Mouse (Mus musculus) heart, postnatal 0 days (tissue): ENCODE measurements around the gene Mok. TPM values are rescaled to one million over a fixed set of nuclear protein-coding genes. Genes with fewer than 3 reads are reported as not detected.

Source experiments
- ATAC-seq: fragments of 200-750 bp; cut with Nextera tagmentation; 2 replicates; pipeline ENCODE4 v1.8.0; 2017; ENCODE audit warnings: low read depth, moderate number of reproducible peaks, moderate library complexity; ENCODE audit not compliant: insufficient read depth
- DNase-seq: peaks from one replicate; pipeline ENCODE4 v3.0.0-alpha.2; 2016; ENCODE audit warnings: low spot score
- H3K27ac ChIP-seq: fragments of 300-500 bp; sonication (generic); 2 replicates; pipeline ENCODE4 v1.5.1; 2014; ENCODE audit warnings: low read depth, mild to moderate bottlenecking
- H3K27me3 ChIP-seq: fragments of 300-500 bp; sonication (generic); 2 replicates; pipeline ENCODE4 v1.6.1; 2014; ENCODE audit warnings: low read length, mixed read lengths; ENCODE audit not compliant: control insufficient read depth, insufficient read depth
- H3K36me3 ChIP-seq: fragments of 300-500 bp; sonication (generic); replicated peaks from 2 replicates; pipeline ENCODE4 v1.6.1; 2014; ENCODE audit warnings: low read length, mixed read lengths; ENCODE audit not compliant: control insufficient read depth, insufficient read depth
- H3K4me1 ChIP-seq: fragments of 300-500 bp; sonication (generic); 2 replicates; pipeline ENCODE4 v1.6.1; 2014; ENCODE audit warnings: antibody characterized with exemption; ENCODE audit not compliant: control insufficient read depth, insufficient read depth
- H3K4me2 ChIP-seq: fragments of 300-500 bp; sonication (generic); 2 replicates; pipeline ENCODE4 v1.6.1; 2014; ENCODE audit warnings: low read depth, mild to moderate bottlenecking, low read length, moderate library complexity
- H3K4me3 ChIP-seq: fragments of 300-500 bp; sonication (generic); 2 replicates; pipeline ENCODE4 v1.5.1; 2014; ENCODE audit warnings: low read depth, low read length
- H3K9ac ChIP-seq: fragments of 300-500 bp; sonication (generic); replicated peaks from 2 replicates; pipeline ENCODE4 v1.6.1; 2014; ENCODE audit warnings: low read depth, low read length, mixed read lengths
- H3K9me3 ChIP-seq: fragments of 300-500 bp; sonication (generic); replicated peaks from 2 replicates; pipeline ENCODE4 v1.6.1; 2016; ENCODE audit warnings: low read length; ENCODE audit not compliant: control insufficient read depth
- CTCF ChIP-seq: IDR thresholded peaks from 2 replicates; pipeline ENCODE4 v1.5.1; 2016; ENCODE audit warnings: antibody characterized with exemption, control low read depth, low read depth
- EP300 ChIP-seq: IDR thresholded peaks from 2 replicates; pipeline ENCODE4 v1.6.1; 2016; ENCODE audit warnings: antibody characterized with exemption, low read depth
- WGBS: fragments of 180-500 bp; shearing (Covaris S2); extraction: QIAGEN DNeasy Blood & Tissue Kit; methylation state at CpG from one replicate; pipeline ENCODE4 v1.1.7; 2014; 5-methylcytosine and 5-hydroxymethylcytosine counted together
- polyA plus RNA-seq: library from polyadenylated mRNA; unstranded; fragments of >200 nt; fragmentation: Nextera tagmentation; extraction: Ambion mirVana; gene quantifications from 2 replicates; pipeline ENCODE4 v1.2.1, GENCODE M21; 2015
- total RNA-seq: library from RNA; depleted of rRNA; stranded (reverse); fragments of >200 nt; gene quantifications from 2 replicates; pipeline ENCODE4 v1.2.3, GENCODE M21; 2014; ENCODE audit warnings: low replicate concordance

The Mok gene
- total and polyA plus RNA-seq, 2 experiments from 2014 or later: 2.2 to 7.4 TPM

DNA sequence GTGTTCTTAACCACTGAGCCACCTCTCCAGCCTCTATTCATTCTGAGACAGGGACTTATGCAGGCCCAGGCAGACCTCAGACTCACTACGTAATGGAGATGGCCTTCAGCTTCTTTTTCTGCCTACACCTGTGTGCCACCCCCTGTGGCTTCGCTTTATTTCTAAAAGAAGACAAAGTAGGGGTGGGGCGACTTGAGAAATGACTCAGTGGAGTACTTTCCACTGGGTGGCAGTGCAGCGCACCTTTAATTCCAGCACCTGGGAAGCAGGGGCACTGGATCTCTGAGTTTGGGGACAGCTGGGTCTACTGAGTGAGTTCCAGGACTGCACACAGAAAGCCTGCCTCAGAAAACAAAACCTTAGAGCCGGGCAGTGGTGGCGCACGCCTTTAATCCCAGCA, 41.6 kb upstream of the Mok start:
- H3K36me3 ChIP-seq: peaks cover 40% of the 10 kb centered on the region
- ATAC-seq (no peak), DNase-seq (no peak)
- no peak overlapping the region for H3K27ac ChIP-seq
- no peaks in the 10 kb centered on the region for H3K27me3 ChIP-seq
- H3K4me2 ChIP-seq: no peak overlapping the region
- no peak overlapping the region for H3K9ac ChIP-seq
- WGBS: 84% methylated on average over 7 of the region's 7 CpGs
- TF ChIP-seq EP300: no peak
- TF ChIP-seq CTCF: no peak
- no peaks in the 10 kb centered on the region for H3K4me1 ChIP-seq
- H3K4me3 ChIP-seq: no peak overlapping the region
- no peaks in the 10 kb centered on the region for H3K9me3 ChIP-seq

DNA sequence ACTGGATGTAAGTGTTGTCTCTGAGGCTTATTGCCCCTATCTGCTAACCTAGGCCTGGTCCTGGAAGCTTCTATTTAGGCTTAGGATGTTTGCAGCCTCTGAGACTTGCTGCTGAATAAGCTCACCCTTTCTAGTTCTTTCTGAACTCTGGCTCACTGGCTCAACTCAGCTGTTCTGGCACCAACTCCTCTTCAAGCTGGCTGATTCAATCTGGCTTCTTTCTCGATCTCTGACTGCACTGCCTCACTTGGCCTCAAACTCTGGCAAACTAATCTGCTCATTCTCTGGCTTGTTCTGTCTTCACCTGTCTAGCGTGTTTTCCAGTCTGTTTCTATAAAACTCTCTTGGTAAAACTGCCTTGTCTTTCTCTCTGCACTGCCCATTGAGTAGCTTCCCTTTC, 34.6 kb upstream of the Mok start:
- H3K36me3 ChIP-seq: peaks cover 84% of the 10 kb centered on the region
- TF ChIP-seq EP300: no peak
- no peak for TF ChIP-seq CTCF
- no peak overlapping the region for H3K4me2 ChIP-seq
- no peaks in the 10 kb centered on the region for H3K27me3 ChIP-seq
- H3K9me3 ChIP-seq: no peaks in the 10 kb centered on the region
- WGBS: 83% methylated on average over 2 of the region's 2 CpGs
- H3K4me1 ChIP-seq: no peaks in the 10 kb centered on the region
- no peak overlapping the region for H3K9ac ChIP-seq
- ATAC-seq: no peak
- no peak overlapping the region for H3K27ac ChIP-seq
- no peak overlapping the region for H3K4me3 ChIP-seq
- DNase-seq: no peak

DNA sequence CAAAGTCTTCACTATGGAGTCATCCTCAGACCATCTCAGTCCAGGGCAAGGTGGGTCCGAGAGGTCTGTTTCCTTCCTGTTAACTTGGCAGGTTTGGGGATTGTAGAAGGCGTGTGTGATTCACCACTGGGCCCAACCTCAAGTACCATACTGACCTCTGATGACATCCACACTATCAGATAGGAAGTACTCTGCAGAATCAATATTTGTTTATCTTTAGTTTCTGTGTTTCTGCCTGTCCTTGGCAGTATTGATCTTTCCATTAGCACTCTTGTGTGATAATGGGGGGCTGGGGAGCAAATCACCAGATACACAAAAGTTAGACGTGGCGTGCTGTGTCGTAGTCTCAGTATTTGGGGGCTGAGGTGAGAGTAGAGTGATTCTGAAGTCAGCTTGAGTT, 30.5 kb upstream of the Mok start:
- Histone ChIP-seq H3K4me1 (no peaks in the 10 kb centered on the region), H3K27ac (no peak overlapping the region), H3K4me3 (no peak overlapping the region), H3K9me3 (no peaks in the 10 kb centered on the region), H3K9ac (no peak overlapping the region), H3K27me3 (no peaks in the 10 kb centered on the region), H3K4me2 (no peak overlapping the region), H3K36me3 (peaks cover 88% of the 10 kb centered on the region)
- TF ChIP-seq EP300 (no peak), CTCF (no peak)
- 88% methylated on average over 5 of the region's 5 CpGs for WGBS
- no peak for DNase-seq
- ATAC-seq: no peak

DNA sequence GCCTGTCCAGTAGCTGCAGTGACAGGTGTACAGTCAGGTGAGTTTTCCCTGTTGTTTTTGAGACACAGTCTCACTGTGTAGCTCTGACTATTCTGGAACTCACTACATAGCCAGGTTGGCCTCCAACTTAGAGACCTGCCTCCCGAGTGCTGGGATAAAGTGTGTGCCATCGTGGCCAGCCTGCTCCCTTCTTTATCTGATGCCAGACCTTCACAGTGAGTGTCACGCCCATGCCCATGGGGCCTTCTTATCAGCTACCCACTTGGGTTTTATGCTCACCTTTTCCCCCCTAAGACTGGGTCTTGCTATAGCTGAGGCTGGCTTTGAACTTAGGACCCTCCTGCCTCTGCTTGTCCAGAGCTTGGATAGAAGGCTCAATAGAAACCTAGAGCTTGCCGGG, 29.4 kb upstream of the Mok start:
- H3K4me1 ChIP-seq: no peaks in the 10 kb centered on the region
- no peak overlapping the region for H3K4me3 ChIP-seq
- H3K4me2 ChIP-seq: no peak overlapping the region
- no peak for ATAC-seq
- TF ChIP-seq CTCF (no peak), EP300 (no peak)
- no peaks in the 10 kb centered on the region for H3K27me3 ChIP-seq
- no peak for DNase-seq
- peaks cover 88% of the 10 kb centered on the region for H3K36me3 ChIP-seq
- no peak overlapping the region for H3K27ac ChIP-seq
- no peak overlapping the region for H3K9ac ChIP-seq
- WGBS: 83% methylated on average over 4 of the region's 4 CpGs
- H3K9me3 ChIP-seq: no peaks in the 10 kb centered on the region

DNA sequence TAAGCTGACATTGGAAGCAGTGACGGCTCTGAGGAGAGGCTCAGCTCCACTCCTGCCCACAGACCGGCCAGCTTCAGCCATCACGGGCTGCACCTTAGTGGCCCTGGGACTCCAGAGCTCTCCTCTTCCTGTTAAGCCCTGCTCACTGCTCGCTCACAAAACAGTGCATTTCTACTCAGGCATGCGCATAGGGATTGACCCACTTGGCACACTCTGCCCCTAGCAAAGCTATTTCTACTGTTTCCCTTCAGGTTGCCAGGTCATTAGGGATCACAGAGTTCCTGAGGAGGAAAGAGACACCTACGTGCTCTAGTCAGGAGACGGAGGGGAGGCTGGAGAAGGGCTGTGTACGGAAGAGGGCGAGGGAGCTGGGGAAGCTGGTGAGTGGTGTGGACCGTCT, 25.2 kb upstream of the Mok start:
- ATAC-seq (no peak), DNase-seq (no peak)
- H3K36me3 ChIP-seq: peaks cover 71% of the 10 kb centered on the region
- no peak overlapping the region for H3K4me2 ChIP-seq
- H3K9ac ChIP-seq: no peak overlapping the region
- H3K4me1 ChIP-seq: no peaks in the 10 kb centered on the region
- no peaks in the 10 kb centered on the region for H3K27me3 ChIP-seq
- no peak for TF ChIP-seq CTCF
- no peak for TF ChIP-seq EP300
- no peaks in the 10 kb centered on the region for H3K9me3 ChIP-seq
- WGBS: 90% methylated on average over 10 of the region's 10 CpGs
- no peak overlapping the region for H3K27ac ChIP-seq
- H3K4me3 ChIP-seq: no peak overlapping the region

DNA sequence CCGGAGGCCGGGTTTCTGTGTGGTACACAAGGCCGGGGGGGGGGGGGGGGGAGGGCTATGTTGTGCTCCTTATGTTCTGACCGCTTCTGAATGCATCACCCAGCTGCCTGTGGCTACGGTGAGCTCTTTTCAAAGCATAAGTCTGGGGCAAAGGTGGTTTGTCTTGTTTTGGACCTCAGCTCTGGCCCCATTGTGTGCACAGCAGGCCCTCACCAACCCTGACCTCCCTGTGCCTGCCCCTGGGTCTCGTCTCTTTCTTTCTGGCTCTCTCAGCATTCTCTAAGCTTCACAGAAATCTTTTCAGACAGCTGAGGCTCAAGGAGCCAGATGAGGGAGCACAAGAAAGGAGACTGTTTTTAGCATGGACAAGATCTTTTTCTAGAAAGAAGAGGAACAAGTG, 24.8 kb upstream of the Mok start:
- no peak for DNase-seq
- H3K36me3 ChIP-seq: peaks cover 71% of the 10 kb centered on the region
- no peaks in the 10 kb centered on the region for H3K27me3 ChIP-seq
- no peaks in the 10 kb centered on the region for H3K4me1 ChIP-seq
- H3K27ac ChIP-seq: no peak overlapping the region
- TF ChIP-seq EP300: no peak
- no peak for TF ChIP-seq CTCF
- no peak for ATAC-seq
- no peak overlapping the region for H3K4me2 ChIP-seq
- no peak overlapping the region for H3K9ac ChIP-seq
- no peaks in the 10 kb centered on the region for H3K9me3 ChIP-seq
- H3K4me3 ChIP-seq: no peak overlapping the region
- WGBS: 80% methylated on average over 5 of the region's 6 CpGs
